Mouse (Mus musculus) liver, postnatal 0 days (tissue): ENCODE measurements around the gene Fam169b. TPM values are rescaled to one million over a fixed set of nuclear protein-coding genes. Genes with fewer than 3 reads are reported as not detected.

Experiments used
- ATAC-seq: fragments of 200-750 bp; cut with Nextera tagmentation; 2 replicates; pipeline ENCODE4 v1.8.0; 2017; ENCODE audit warnings: mild to moderate bottlenecking, moderate library complexity
- DNase-seq: peaks from one replicate; pipeline ENCODE4 v3.0.0-alpha.2; 2016
- H3K27ac ChIP-seq: fragments of 300-500 bp; sonication (generic); 2 replicates; pipeline ENCODE4 v1.5.1; 2014; ENCODE audit warnings: antibody characterized with exemption, moderate library complexity, mild to moderate bottlenecking, low read depth
- H3K27me3 ChIP-seq: fragments of 300-500 bp; sonication (generic); 2 replicates; pipeline ENCODE4 v1.6.1; 2014; ENCODE audit warnings: low read length, control low read depth, mixed read lengths; ENCODE audit not compliant: insufficient read depth
- H3K36me3 ChIP-seq: fragments of 300-500 bp; sonication (generic); replicated peaks from 2 replicates; pipeline ENCODE4 v1.6.1; 2014; ENCODE audit warnings: mild to moderate bottlenecking, control low read depth, low read length, moderate library complexity, mixed read lengths; ENCODE audit not compliant: insufficient read depth
- H3K4me1 ChIP-seq: fragments of 300-500 bp; sonication (generic); 2 replicates; pipeline ENCODE4 v1.6.1; 2014; ENCODE audit warnings: antibody characterized with exemption, mild to moderate bottlenecking, control low read depth; ENCODE audit not compliant: insufficient read depth
- H3K4me2 ChIP-seq: fragments of 300-500 bp; sonication (generic); 2 replicates; pipeline ENCODE4 v1.6.1; 2014; ENCODE audit warnings: low read depth, mild to moderate bottlenecking, low read length, moderate library complexity, mixed read lengths
- H3K4me3 ChIP-seq: fragments of 300-500 bp; sonication (generic); 2 replicates; pipeline ENCODE4 v1.5.1; 2014; ENCODE audit warnings: low read depth, low read length
- H3K9ac ChIP-seq: fragments of 300-500 bp; sonication (generic); replicated peaks from 2 replicates; pipeline ENCODE4 v1.6.1; 2014; ENCODE audit warnings: mild to moderate bottlenecking, moderate library complexity
- H3K9me3 ChIP-seq: fragments of 300-500 bp; sonication (generic); 2 replicates; pipeline ENCODE4 v1.6.1; 2016; ENCODE audit warnings: mild to moderate bottlenecking, control low read depth, low read length, mixed read lengths
- CTCF ChIP-seq: sonication (generic); IDR thresholded peaks from 2 replicates; pipeline ENCODE4 v1.5.1; 2016; ENCODE audit warnings: antibody characterized with exemption, low read depth
- EP300 ChIP-seq: IDR thresholded peaks from 2 replicates; pipeline ENCODE4 v1.6.1; 2016; ENCODE audit warnings: antibody characterized with exemption, low read depth, mild to moderate bottlenecking
- WGBS: fragments of 180-500 bp; shearing (Covaris S2); extraction: QIAGEN DNeasy Blood & Tissue Kit; methylation state at CpG from one replicate; pipeline ENCODE4 v1.1.7; 2014; ENCODE audit not compliant: insufficient replicate concordance; 5-methylcytosine and 5-hydroxymethylcytosine counted together
- polyA plus RNA-seq: library from polyadenylated mRNA; unstranded; fragments of >200 nt; fragmentation: Nextera tagmentation; extraction: Ambion mirVana; gene quantifications from 2 replicates; pipeline ENCODE4 v1.2.1, GENCODE M21; 2015

The Fam169b gene
- polyA plus RNA-seq, 1 experiment from 2014 or later, result 4.5 TPM

DNA sequence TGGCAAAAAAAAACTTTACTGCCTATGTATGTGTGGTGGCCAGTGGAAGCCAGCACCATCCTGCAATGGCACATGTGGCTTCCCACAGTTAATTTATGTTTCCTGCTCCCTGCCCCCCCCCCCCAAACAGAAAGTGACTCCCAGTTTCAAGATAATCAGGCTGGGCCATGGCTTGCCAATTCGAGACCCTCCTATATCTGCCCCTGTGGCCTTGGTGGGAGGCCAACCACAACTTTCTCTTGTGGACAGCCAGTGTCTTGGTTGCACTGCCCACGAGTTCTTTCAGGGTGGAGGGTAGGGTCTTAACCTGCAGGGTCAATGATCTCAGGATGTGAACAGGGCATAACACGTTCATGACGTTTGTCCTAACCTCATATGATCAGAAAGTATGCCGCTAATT, 22.8 kb downstream of the Fam169b start:
- Histone ChIP-seq H3K9ac (no peak overlapping the region), H3K27ac (no peak overlapping the region), H3K4me3 (no peak overlapping the region), H3K4me2 (no peak overlapping the region), H3K27me3 (no peaks in the 10 kb centered on the region), H3K36me3 (no peaks in the 10 kb centered on the region), H3K4me1 (no peaks in the 10 kb centered on the region), H3K9me3 (no peaks in the 10 kb centered on the region)
- TF ChIP-seq EP300 (no peak), CTCF (no peak)
- no peak for DNase-seq
- 78% methylated on average over 5 of the region's 5 CpGs for WGBS
- ATAC-seq, result no peak

GRCm38 (mm10) chr7:68298381-68299076, 24.9 kb downstream of the Fam169b start:
- no peak for TF ChIP-seq EP300
- TF ChIP-seq CTCF, result no peak
- Histone ChIP-seq H3K36me3 (no peaks in the 10 kb centered on the region), H3K4me2 (no peak overlapping the region), H3K4me1 (no peaks in the 10 kb centered on the region), H3K27me3 (no peaks in the 10 kb centered on the region), H3K4me3 (no peak overlapping the region), H3K27ac (no peak overlapping the region), H3K9me3 (no peaks in the 10 kb centered on the region), H3K9ac (no peak overlapping the region)
- ATAC-seq (no peak), DNase-seq (no peak)
- 66% methylated on average over 13 of the region's 13 CpGs for WGBS

- no peaks in the 10 kb centered on the region for H3K36me3 ChIP-seq
- no peak for TF ChIP-seq EP300
- TF ChIP-seq CTCF, result no peak
- no peak overlapping the region for H3K4me2 ChIP-seq
- H3K27ac ChIP-seq, result no peak overlapping the region
- no peak for ATAC-seq
- no peaks in the 10 kb centered on the region for H3K9me3 ChIP-seq
- DNase-seq, result no peak
- no peak overlapping the region for H3K4me3 ChIP-seq
- no peak overlapping the region for H3K9ac ChIP-seq
- 67% methylated on average over 7 of the region's 7 CpGs for WGBS
- H3K4me1 ChIP-seq, result no peaks in the 10 kb centered on the region
- H3K27me3 ChIP-seq, result no peaks in the 10 kb centered on the region
These were observed 27.5 kb downstream of the Fam169b start for GRCm38 (mm10) chr7:68301160-68301559.

DNA sequence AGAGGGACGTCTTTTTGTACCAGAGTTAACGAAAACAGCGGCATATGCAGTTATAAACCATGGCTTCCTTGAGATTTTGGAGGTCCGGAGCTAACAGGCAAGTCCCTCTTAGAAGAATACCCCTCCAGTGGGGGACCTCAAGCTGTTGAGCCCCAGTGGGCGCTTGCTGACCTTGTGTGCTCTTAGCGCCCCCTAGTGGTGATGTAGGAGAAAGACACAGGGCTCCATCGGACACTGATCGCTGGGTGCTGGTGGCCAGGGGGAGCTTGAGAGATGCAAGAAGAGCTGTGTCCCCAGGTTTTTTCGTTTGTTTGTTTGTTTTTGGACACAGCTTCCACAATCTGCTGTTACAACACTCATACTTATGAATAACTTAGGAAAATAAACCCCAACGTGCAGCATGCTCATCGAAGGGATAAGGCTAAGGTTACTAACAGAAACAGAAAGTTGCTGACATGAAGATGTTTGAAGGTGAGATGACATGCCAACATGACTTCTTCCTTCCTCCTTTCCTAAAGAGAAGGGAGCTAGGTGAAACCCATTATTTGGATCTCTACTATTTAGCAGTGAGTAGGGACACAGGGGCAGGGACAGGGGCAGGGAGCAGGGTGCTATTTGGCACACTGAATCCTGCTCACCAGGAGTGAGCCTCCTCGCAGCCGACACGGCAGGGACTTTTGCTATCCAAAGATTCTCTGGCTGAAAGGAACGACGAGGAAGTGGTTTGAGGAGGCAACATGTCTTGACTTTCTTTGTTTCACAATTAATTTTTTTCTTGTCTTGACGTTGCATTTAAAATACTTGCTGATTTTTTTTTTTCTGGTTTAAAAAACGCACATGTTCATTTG, 29.2 kb downstream of the Fam169b start:
- peaks cover 7% of the 10 kb centered on the region; the same call in 1 of the 2 replicates for H3K4me1 ChIP-seq
- peak; percentile 74 for DNase-seq
- whole genome bisulfite sequencing, result 22% methylated on average over 18 of the region's 18 CpGs
- TF ChIP-seq EP300, result no peak
- TF ChIP-seq CTCF, result peak; percentile 96
- peak overlapping the region; percentile 57 for H3K4me2 ChIP-seq
- ATAC-seq, result peak; percentile 60; the same call in 1 of the 2 replicates
- no peak overlapping the region for H3K27ac ChIP-seq
- no peaks in the 10 kb centered on the region for H3K36me3 ChIP-seq
- peak overlapping the region; percentile 34 for H3K4me3 ChIP-seq
- no peaks in the 10 kb centered on the region for H3K9me3 ChIP-seq
- no peaks in the 10 kb centered on the region for H3K27me3 ChIP-seq
- no peak overlapping the region for H3K9ac ChIP-seq

DNA sequence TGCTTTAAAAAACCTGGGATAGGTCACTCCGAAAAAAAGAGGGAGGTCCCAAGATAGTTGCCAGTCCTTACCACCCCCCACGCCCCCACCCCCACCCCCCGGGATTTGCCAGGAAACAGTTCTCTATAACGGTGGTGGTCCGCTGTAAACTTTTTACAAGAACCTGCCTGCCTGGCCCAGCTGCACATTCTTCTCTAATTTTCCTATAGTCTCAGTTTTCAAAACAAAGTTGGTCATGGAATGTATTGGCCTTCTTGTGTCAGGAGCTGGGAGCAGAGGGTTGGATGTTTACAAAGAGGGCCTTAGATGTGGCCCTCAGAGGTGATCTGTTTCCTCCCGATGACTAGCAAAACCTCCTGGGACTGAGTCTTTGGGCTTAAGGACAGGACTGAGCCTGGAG, 30.0 kb downstream of the Fam169b start:
- WGBS, result 60% methylated on average over 6 of the region's 6 CpGs
- Histone ChIP-seq H3K4me3 (no peak overlapping the region), H3K4me2 (no peak overlapping the region), H3K27ac (no peak overlapping the region), H3K36me3 (no peaks in the 10 kb centered on the region), H3K9ac (no peak overlapping the region), H3K27me3 (no peaks in the 10 kb centered on the region), H3K4me1 (peaks cover 7% of the 10 kb centered on the region; the same call in 1 of the 2 replicates), H3K9me3 (no peaks in the 10 kb centered on the region)
- DNase-seq (no peak), ATAC-seq (no peak)
- TF ChIP-seq EP300 (no peak), CTCF (no peak)

DNA sequence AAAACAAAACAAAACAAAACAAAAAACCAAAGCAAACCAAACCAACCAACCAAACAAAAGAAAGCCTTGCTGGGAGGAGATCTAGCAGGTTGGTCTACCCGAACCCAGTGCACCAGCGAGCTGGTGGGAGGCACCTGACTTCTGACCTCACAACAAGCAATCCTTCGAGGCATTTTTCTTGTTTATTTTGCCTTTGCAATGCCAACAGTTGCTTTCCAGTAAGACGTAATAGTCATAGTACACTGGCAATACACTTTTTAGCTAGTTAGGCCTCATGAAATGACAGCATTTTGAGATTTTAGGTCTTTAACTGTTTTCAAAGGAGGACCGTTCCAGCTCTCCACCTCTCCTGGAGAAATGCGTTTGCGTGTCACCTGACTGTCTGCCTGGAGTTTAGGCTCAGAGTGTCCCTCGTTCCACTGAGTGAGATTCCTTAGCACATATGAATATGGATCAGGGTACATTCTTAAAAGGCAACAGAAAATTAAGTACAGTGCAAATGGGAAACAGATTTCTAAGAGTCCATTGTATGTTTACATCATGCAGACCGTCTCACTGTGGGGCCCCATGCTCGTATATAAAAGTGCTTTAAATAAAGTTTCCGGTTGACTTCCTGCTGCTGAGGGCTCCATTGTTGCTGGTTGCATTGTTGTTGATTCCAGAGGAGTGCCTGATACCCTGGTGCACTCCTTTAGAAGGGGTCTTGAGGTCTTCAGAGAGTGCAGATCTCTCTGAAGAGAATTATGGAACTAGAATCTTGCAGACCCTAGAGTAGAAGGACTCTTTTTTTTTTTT, 32.3 kb downstream of the Fam169b start:
- DNase-seq, result no peak
- Histone ChIP-seq H3K9me3 (no peaks in the 10 kb centered on the region), H3K27me3 (no peaks in the 10 kb centered on the region), H3K4me1 (peaks cover 7% of the 10 kb centered on the region; the same call in 1 of the 2 replicates), H3K4me3 (no peak overlapping the region), H3K4me2 (no peak overlapping the region), H3K9ac (no peak overlapping the region), H3K27ac (no peak overlapping the region), H3K36me3 (no peaks in the 10 kb centered on the region)
- TF ChIP-seq EP300 (no peak), CTCF (no peak)
- WGBS, result 66% methylated on average over 11 of the region's 11 CpGs
- no peak for ATAC-seq
